14 mouse cellular contexts compared by ENCODE assay signal in the genomic region with DNA sequence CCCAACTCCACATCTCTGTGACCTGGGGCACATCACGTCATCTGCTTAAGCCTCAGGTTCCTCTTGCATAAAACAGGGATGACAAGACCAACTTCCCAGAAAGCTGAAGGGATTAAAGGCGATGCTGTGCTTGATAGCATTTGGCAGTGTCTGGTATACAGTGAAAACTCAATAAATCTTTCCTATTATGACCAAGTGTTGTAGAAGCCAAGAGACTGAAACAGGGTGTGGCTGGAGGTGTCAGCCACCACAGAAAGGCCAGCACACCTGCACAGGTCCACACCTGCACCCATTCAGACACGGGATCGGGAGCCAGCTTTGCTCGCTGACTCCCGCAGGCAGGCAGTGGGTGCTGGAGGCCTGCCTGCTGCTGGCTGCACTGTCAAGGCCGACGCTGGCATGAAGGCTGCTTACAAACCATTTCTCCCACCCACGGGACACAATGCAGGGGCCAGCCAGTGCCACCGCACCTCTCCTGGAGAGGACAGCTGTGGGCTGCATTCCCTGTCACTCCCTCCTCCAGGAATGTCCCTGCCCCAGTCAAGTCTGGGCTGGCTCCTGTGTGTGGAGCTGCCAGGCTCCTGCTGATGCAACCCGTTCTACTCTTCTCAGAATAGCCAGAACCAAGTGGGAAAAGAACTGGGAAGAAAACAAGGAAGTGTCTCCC. TPM values are rescaled to one million over a fixed set of nuclear protein-coding genes. Genes with fewer than 3 reads are reported as not detected.
A peak's percentile ranks its signal among the peaks of the same experiment; 100 is the strongest.
DNase-seq lines count a peak whose midpoint lies in the region; ATAC-seq and TF ChIP-seq lines count a peak whose summit lies in the region.
"Had no signal": no experiment of that assay in that cellular context is flagged by ENCODE, and none has a peak within 500 bp of the region (broad histone marks: within the 10 kb centered on the region; RNA-seq: fewer than 3 reads in every experiment).

No protein-coding gene starts in this region.

- no peaks in the 10 kb centered on the region for H3K9me3 ChIP-seq in kidney, embryonic 14.5 days (ENCODE audit: control insufficient read depth, low read length)
- no peaks in the 10 kb centered on the region for H3K9me3 ChIP-seq in MEL (replicated peaks; ENCODE audit: insufficient read depth, low read length)
- no peaks in the 10 kb centered on the region for H3K9me3 ChIP-seq in liver, postnatal 0 days (ENCODE audit: low read length)
- H3K9me3 ChIP-seq: embryonic facial prominence, embryonic 12.5 days; liver, embryonic 13.5 days had no signal

- H3K79me2 ChIP-seq in MEL (ENCODE audit: control insufficient read depth, insufficient read depth, low read length, poor library complexity) = no peaks in the 10 kb centered on the region

- no peaks in the 10 kb centered on the region for H3K27me3 ChIP-seq in kidney, embryonic 14.5 days (ENCODE audit: control insufficient read depth, insufficient read depth, low read length)
- no peaks in the 10 kb centered on the region for H3K27me3 ChIP-seq in MEL (ENCODE audit: control insufficient read depth in 1 of 2, insufficient read depth in 2 of 2, low read length in 2 of 2)
- no peaks in the 10 kb centered on the region for H3K27me3 ChIP-seq in liver, postnatal 0 days (ENCODE audit: insufficient read depth, low read length)
- H3K27me3 ChIP-seq: embryonic facial prominence, embryonic 12.5 days; liver, embryonic 13.5 days had no signal

- 91% methylated on average over 11 of the region's 11 CpGs for WGBS in kidney, embryonic 14.5 days
- WGBS in liver, postnatal 0 days (ENCODE audit: insufficient replicate concordance) = 83% methylated on average over 11 of the region's 11 CpGs

- TF ChIP-seq RAD21 in MEL (IDR thresholded peaks at IDR 0.05; ENCODE audit: low read depth, low read length) = no peak

- TF ChIP-seq EP300 in MEL (IDR thresholded peaks at IDR 0.05; ENCODE audit: low read depth in 1 of 2, low read length in 2 of 2) = no peak
- TF ChIP-seq EP300 in liver, postnatal 0 days (IDR thresholded peaks at IDR 0.05; ENCODE audit: low read depth) = no peak

- no peak overlapping the region for H3K27ac ChIP-seq in kidney, embryonic 14.5 days (ENCODE audit: low read depth, low read length)
- H3K27ac ChIP-seq in MEL (ENCODE audit: control insufficient read depth, low read depth, low read length) = peak overlapping the region; percentile 61; the same call in 1 of the 2 replicates
- H3K27ac ChIP-seq in layer of hippocampus, adult 2 months = no peak overlapping the region
- H3K27ac ChIP-seq in liver, postnatal 0 days (ENCODE audit: low read depth) = no peak overlapping the region
- H3K27ac ChIP-seq: embryonic facial prominence, embryonic 12.5 days; liver, embryonic 13.5 days had no signal

- no peak for TF ChIP-seq POLR2A in MEL (IDR thresholded peaks at IDR 0.05; ENCODE audit: control insufficient read depth in 1 of 2, insufficient read depth in 1 of 2, low read depth in 1 of 2, low read length in 2 of 2, poor library complexity in 1 of 2)

- no peak for TF ChIP-seq CTCF in MEL (IDR thresholded peaks at IDR 0.05 in 2 of 3, conservative IDR thresholded peaks at IDR 0.05 in 1 of 3; ENCODE audit: control insufficient read depth in 1 of 3, insufficient read depth in 1 of 3, low read depth in 2 of 3, low read length in 3 of 3, poor library complexity in 1 of 3, severe bottlenecking in 1 of 3)
- no peak for TF ChIP-seq CTCF in layer of hippocampus, adult 2 months (conservative IDR thresholded peaks at IDR 0.05)
- no peak for TF ChIP-seq CTCF in liver, postnatal 0 days (IDR thresholded peaks at IDR 0.05; ENCODE audit: low read depth)

- no peak overlapping the region for H3K9ac ChIP-seq in kidney, embryonic 14.5 days (ENCODE audit: low read depth, low read length)
- H3K9ac ChIP-seq in MEL (ENCODE audit: control insufficient read depth, low read depth, low read length, poor library complexity, severe bottlenecking) = peak overlapping the region; percentile 7; the same call in 1 of the 2 replicates
- H3K9ac ChIP-seq in liver, postnatal 0 days (replicated peaks) = no peak overlapping the region
- H3K9ac ChIP-seq: embryonic facial prominence, embryonic 12.5 days; liver, embryonic 13.5 days had no signal

- no peak overlapping the region for H3K4me3 ChIP-seq in kidney, embryonic 14.5 days (ENCODE audit: low read length)
- no peak overlapping the region for H3K4me3 ChIP-seq in MEL (ENCODE audit: control insufficient read depth in 1 of 2, insufficient read depth in 1 of 2, low read depth in 2 of 2, low read length in 2 of 2)
- H3K4me3 ChIP-seq in layer of hippocampus, adult 2 months = no peak overlapping the region
- H3K4me3 ChIP-seq in liver, postnatal 0 days (ENCODE audit: low read depth, low read length) = no peak overlapping the region
- H3K4me3 ChIP-seq: embryonic facial prominence, embryonic 12.5 days; liver, embryonic 13.5 days; megakaryocyte, embryonic 14.5 days had no signal

- H3K36me3 ChIP-seq in kidney, embryonic 14.5 days (ENCODE audit: control insufficient read depth, insufficient read depth, low read length) = no peaks in the 10 kb centered on the region
- H3K36me3 ChIP-seq in MEL (ENCODE audit: control insufficient read depth in 1 of 2, insufficient read depth in 2 of 2, low read length in 2 of 2) = peaks cover 0 to 15% of the 10 kb centered on the region in 2 experiments; a peak in 2 of 4 replicates
- H3K36me3 ChIP-seq in liver, postnatal 0 days (replicated peaks; ENCODE audit: insufficient read depth, low read length) = 0 out of 2 replicates have a peak, but pooled peaks cover 2% of the 10 kb centered on the region
- H3K36me3 ChIP-seq: liver, embryonic 13.5 days had no signal

- peak; percentile 25 to 28 for DNase-seq in cerebellum, postnatal 25 days
- DNase-seq in cerebellum, postnatal 4 days (ENCODE audit: low spot score in 2 of 2) = no peak
- peak; percentile 25 for DNase-seq in kidney, postnatal 10 days
- no peak for DNase-seq in MEL (ENCODE audit: low read depth, low spot score)
- peak; percentile 92 for DNase-seq in gonadal fat pad, adult 2 months (ENCODE audit: low read depth)
- no peak for DNase-seq in layer of hippocampus, adult 2 months (ENCODE audit: low spot score in 2 of 2)
- DNase-seq in liver, postnatal 0 days = no peak
- DNase-seq: cerebellum, adult 2 months; kidney, adult 8-10 months; layer of hippocampus, adult 9-11 months; liver, embryonic 13.5 days had no signal

- ATAC-seq in kidney, embryonic 14.5 days (ENCODE audit: low FRiP score, low TSS enrichment) = no peak
- no peak for ATAC-seq in liver, postnatal 0 days

- H3K4me2 ChIP-seq in kidney, embryonic 14.5 days (replicated peaks; ENCODE audit: low read depth, low read length) = no peak overlapping the region
- H3K4me2 ChIP-seq in liver, postnatal 0 days (ENCODE audit: low read depth, low read length) = no peak overlapping the region
- H3K4me2 ChIP-seq: embryonic facial prominence, embryonic 12.5 days; liver, embryonic 13.5 days had no signal

- H3K4me1 ChIP-seq in kidney, embryonic 14.5 days (ENCODE audit: control insufficient read depth, insufficient read depth, low read length) = no peaks in the 10 kb centered on the region
- peaks cover 12 to 19% of the 10 kb centered on the region in 2 experiments for H3K4me1 ChIP-seq in MEL (ENCODE audit: control insufficient read depth in 1 of 2, insufficient read depth in 2 of 2, low read length in 2 of 2)
- H3K4me1 ChIP-seq in liver, postnatal 0 days (ENCODE audit: insufficient read depth) = no peaks in the 10 kb centered on the region
- H3K4me1 ChIP-seq: liver, embryonic 13.5 days had no signal

TF ChIP-seq in MEL, 35 proteins besides CTCF, POLR2A, EP300 and RAD21 (continues in another document):
- TF ChIP-seq ZNF384 (IDR thresholded peaks at IDR 0.05; ENCODE audit: low read depth, low read length) (no peak), SIN3A (IDR thresholded peaks at IDR 0.05; ENCODE audit: low read length) (no peak), MAFK (IDR thresholded peaks at IDR 0.05; ENCODE audit: borderline replicate concordance, low read depth, low read length) (no peak), USF2 (IDR thresholded peaks at IDR 0.05; ENCODE audit: borderline replicate concordance in 1 of 2, insufficient read depth in 1 of 2, low read depth in 1 of 2, low read length in 2 of 2) (no peak)

RNA-seq across cellular contexts. Expression of gene Artn, which starts 17.2 kb away (rescaled TPM):
- polyA plus RNA-seq in kidney, embryonic 14.5 days (2014; fragmentation: Nextera tagmentation; extraction: Ambion mirVana) = 2.7 and 3.0 TPM in 2 replicates
- 0.08 TPM in 1 of 2 replicates, not detected in the other for total RNA-seq in MEL (2012; rRNA removed)
- polyA plus RNA-seq in MEL (2012; ENCODE audit: insufficient read depth in 1 of 2, insufficient read length in 2 of 2, low read depth in 1 of 2, low replicate concordance in 2 of 2, missing spikeins in 1 of 2) = under 1 TPM in 1 of 2 experiments, not detected in 1; 0.21 TPM
- polyA plus RNA-seq in gonadal fat pad, adult 2 months (2012; rRNA removed) = 3.2 and 4.4 TPM in 2 replicates
- total RNA-seq in layer of hippocampus, adult 2 months (2021) = 1 to 10 TPM; 1.8 to 1.9 TPM
- polyA plus RNA-seq in liver, postnatal 0 days (2015; fragmentation: Nextera tagmentation; extraction: Ambion mirVana) = 0.88 TPM in 2 replicates

RNA-seq across cellular contexts. Expression of gene Ipo13, which starts 32.0 kb away (rescaled TPM):
- polyA plus RNA-seq in kidney, embryonic 14.5 days (2014; fragmentation: Nextera tagmentation; extraction: Ambion mirVana) = 29.0 and 40.1 TPM in 2 replicates
- total RNA-seq in MEL (2012; rRNA removed) = 38.1 and 39.5 TPM in 2 replicates
- polyA plus RNA-seq in MEL (2012; ENCODE audit: insufficient read depth in 1 of 2, insufficient read length in 2 of 2, low read depth in 1 of 2, low replicate concordance in 2 of 2, missing spikeins in 1 of 2) = 10 to 100 TPM in 1 of 2 experiments, not detected in 1; 88.0 TPM
- polyA plus RNA-seq in gonadal fat pad, adult 2 months (2012; rRNA removed) = 49.3 and 58.7 TPM in 2 replicates
- 100 to 1,000 TPM; 133 to 138 TPM for total RNA-seq in layer of hippocampus, adult 2 months (2021)
- polyA plus RNA-seq in liver, postnatal 0 days (2015; fragmentation: Nextera tagmentation; extraction: Ambion mirVana) = 7.5 and 7.7 TPM in 2 replicates

RNA-seq across cellular contexts. Expression of gene Dph2, which starts 54.9 kb away (rescaled TPM):
- 19.1 and 22.0 TPM in 2 replicates for polyA plus RNA-seq in kidney, embryonic 14.5 days (2014; fragmentation: Nextera tagmentation; extraction: Ambion mirVana)
- total RNA-seq in MEL (2012; rRNA removed) = 24.7 and 27.2 TPM in 2 replicates
- 10 to 100 TPM in 1 of 2 experiments, not detected in 1; 25.2 TPM for polyA plus RNA-seq in MEL (2012; ENCODE audit: insufficient read depth in 1 of 2, insufficient read length in 2 of 2, low read depth in 1 of 2, low replicate concordance in 2 of 2, missing spikeins in 1 of 2)
- polyA plus RNA-seq in gonadal fat pad, adult 2 months (2012; rRNA removed) = 8.9 and 11.4 TPM in 2 replicates
- 10 to 100 TPM; 10.1 to 12.1 TPM for total RNA-seq in layer of hippocampus, adult 2 months (2021)
- 3.5 and 4.5 TPM in 2 replicates for polyA plus RNA-seq in liver, postnatal 0 days (2015; fragmentation: Nextera tagmentation; extraction: Ambion mirVana)

RNA-seq across cellular contexts. Expression of gene Atp6v0b, which starts 59.6 kb away (rescaled TPM):
- 182 and 213 TPM in 2 replicates for polyA plus RNA-seq in kidney, embryonic 14.5 days (2014; fragmentation: Nextera tagmentation; extraction: Ambion mirVana)
- 227 and 286 TPM in 2 replicates for total RNA-seq in MEL (2012; rRNA removed)
- 100 to 1,000 TPM in 1 of 2 experiments, not detected in 1; 343 TPM for polyA plus RNA-seq in MEL (2012; ENCODE audit: insufficient read depth in 1 of 2, insufficient read length in 2 of 2, low read depth in 1 of 2, low replicate concordance in 2 of 2, missing spikeins in 1 of 2)
- polyA plus RNA-seq in gonadal fat pad, adult 2 months (2012; rRNA removed) = 345 and 427 TPM in 2 replicates
- total RNA-seq in layer of hippocampus, adult 2 months (2021) = 100 to 1,000 TPM; 411 to 424 TPM
- polyA plus RNA-seq in liver, postnatal 0 days (2015; fragmentation: Nextera tagmentation; extraction: Ambion mirVana) = 149 and 164 TPM in 2 replicates

Comparison
In these comparisons a context has a peak if more than half of its experiments do, and no peak if none do; other contexts are left out.
1. DNase-seq: peak in cerebellum, postnatal 25 days (2 of 2), kidney, postnatal 10 days (single experiment) and gonadal fat pad, adult 2 months (single experiment); none in cerebellum, postnatal 4 days (0 of 2), MEL (single experiment), layer of hippocampus, adult 2 months (0 of 2) and liver, postnatal 0 days (single experiment).